Mouse (Mus musculus): ENCODE data around the gene Mepce. TPM values are rescaled to one million over a fixed set of nuclear protein-coding genes. Genes with fewer than 3 reads are reported as not detected.
"Not testable (repeated sequence)": the region's sequence is repeated elsewhere in the genome, so short reads cannot be mapped to it uniquely, and the experiment has no call there.

Gene Mepce
- total RNA-seq (2021) = 10 to 100 TPM; 39.9 to 44.6 TPM
- long read RNA-seq, experiment 1, transcript Mepce-201 (4 exons, 3,128 nt) = major isoform, 19 of 23 reads
- long read RNA-seq, experiment 1, partial matches to known transcripts = 1 of 23 reads
- long read RNA-seq, experiment 1, other reads (novel, unspliced or antisense) = 1 of 23 reads
- long read RNA-seq, experiment 2, transcript Mepce-201 (4 exons, 3,128 nt) = major isoform, 16 of 19 reads
- long read RNA-seq, experiment 2, partial matches to known transcripts = 2 of 19 reads
- long read RNA-seq, experiment 2, other reads (novel, unspliced or antisense) = 0 of 19 reads

GRCm38 (mm10) chr5:137787151-137787928 is at the start of gene Mepce, which contains the start of gene Zcwpw1:
Mepce (minus strand) TSS chr5:137787655.
Zcwpw1 (plus strand) TSS chr5:137787798.
- peak; percentile 96 to 99 for DNase-seq (ENCODE audit: low spot score in 2 of 2)

GRCm38 (mm10) chr5:137837110-137837509 is 49.7 kb upstream of the Mepce start:
- not testable (repeated sequence) for DNase-seq (ENCODE audit: low spot score in 2 of 2)

- no peak for DNase-seq (ENCODE audit: low spot score in 2 of 2)
These were observed 49.2 kb upstream of the Mepce start for GRCm38 (mm10) chr5:137836611-137837010.

GRCm38 (mm10) chr5:137835966-137836520 is 48.6 kb upstream of the Mepce start, which contains the start of gene Pilra:
Pilra (minus strand) TSS chr5:137836281.
- DNase-seq (ENCODE audit: low spot score in 2 of 2) = not testable (repeated sequence)

- peak in 1 of 2 experiments; percentile 14 for DNase-seq (ENCODE audit: low spot score in 2 of 2)
These were observed 46.0 kb upstream of the Mepce start for GRCm38 (mm10) chr5:137833500-137833899.

- peak in 1 of 2 experiments; percentile 8 for DNase-seq (ENCODE audit: low spot score in 2 of 2)
These were observed 44.1 kb upstream of the Mepce start for GRCm38 (mm10) chr5:137831506-137831905.

GRCm38 (mm10) chr5:137831106-137831505 is 43.7 kb upstream of the Mepce start:
- DNase-seq (ENCODE audit: low spot score in 2 of 2) = peak in 1 of 2 experiments; percentile 16

- no peak for DNase-seq (ENCODE audit: low spot score in 2 of 2)
These were observed 42.8 kb upstream of the Mepce start for GRCm38 (mm10) chr5:137830238-137830637.

- no peak for DNase-seq (ENCODE audit: low spot score in 2 of 2)
These were observed 41.2 kb upstream of the Mepce start for GRCm38 (mm10) chr5:137828694-137829093.

GRCm38 (mm10) chr5:137826421-137826820 is 39.0 kb upstream of the Mepce start:
- DNase-seq (ENCODE audit: low spot score in 2 of 2) = peak in 1 of 2 experiments; percentile 9

GRCm38 (mm10) chr5:137825971-137826370 is 38.5 kb upstream of the Mepce start:
- DNase-seq (ENCODE audit: low spot score in 2 of 2) = peak in 1 of 2 experiments; percentile 3

GRCm38 (mm10) chr5:137825030-137825429 is 37.6 kb upstream of the Mepce start:
- DNase-seq (ENCODE audit: low spot score in 2 of 2) = peak in 1 of 2 experiments; percentile 4

- DNase-seq (ENCODE audit: low spot score in 2 of 2) = peak in 1 of 2 experiments; percentile 7
These were observed 36.1 kb upstream of the Mepce start for GRCm38 (mm10) chr5:137823455-137824045.

GRCm38 (mm10) chr5:137822602-137823001 is 35.1 kb upstream of the Mepce start:
- DNase-seq (ENCODE audit: low spot score in 2 of 2) = no peak

- peak in 1 of 2 experiments; percentile 8 for DNase-seq (ENCODE audit: low spot score in 2 of 2)
These were observed 34.7 kb upstream of the Mepce start for GRCm38 (mm10) chr5:137822126-137822525.

- DNase-seq (ENCODE audit: low spot score in 2 of 2) = peak in 1 of 2 experiments; percentile 2
These were observed 30.2 kb upstream of the Mepce start for GRCm38 (mm10) chr5:137817466-137818222.

GRCm38 (mm10) chr5:137808316-137808715 is 20.9 kb upstream of the Mepce start:
- no peak for DNase-seq (ENCODE audit: low spot score in 2 of 2)

GRCm38 (mm10) chr5:137806158-137806557 is 18.7 kb upstream of the Mepce start:
- no peak for DNase-seq (ENCODE audit: low spot score in 2 of 2)

- DNase-seq (ENCODE audit: low spot score in 2 of 2) = no peak
These were observed 13.5 kb upstream of the Mepce start for GRCm38 (mm10) chr5:137800917-137801316.

- DNase-seq (ENCODE audit: low spot score in 2 of 2) = no peak
These were observed 9.2 kb upstream of the Mepce start for GRCm38 (mm10) chr5:137796606-137797005.
